Mouse (Mus musculus) forebrain, postnatal 0 days (tissue): ENCODE results near the gene Zfp961. TPM values are rescaled to one million over a fixed set of nuclear protein-coding genes. Genes with fewer than 3 reads are reported as not detected.
"Not testable (repeated sequence)": the region's sequence is repeated elsewhere in the genome, so short reads cannot be mapped to it uniquely, and the experiment has no call there.

Source experiments
- ATAC-seq: fragments of 200-750 bp; cut with Nextera tagmentation; 2 replicates; pipeline ENCODE4 v1.8.0; 2017; ENCODE audit warnings: mild to moderate bottlenecking, moderate library complexity
- DNase-seq: peaks from one replicate; pipeline ENCODE4 v3.0.0-alpha.2; 2015
- H3K27ac ChIP-seq: fragments of 300-500 bp; sonication (generic); 2 replicates; pipeline ENCODE4 v1.5.1; 2014; ENCODE audit warnings: low read depth, mild to moderate bottlenecking, antibody characterized with exemption, low read length, moderate library complexity, mixed read lengths
- H3K27me3 ChIP-seq: fragments of 300-500 bp; sonication (generic); 2 replicates; pipeline ENCODE4 v1.6.1; 2014; ENCODE audit warnings: mild to moderate bottlenecking, low read length, mixed read lengths; ENCODE audit not compliant: insufficient read depth
- H3K36me3 ChIP-seq: fragments of 300-500 bp; sonication (generic); 2 replicates; pipeline ENCODE4 v1.6.1; 2014; ENCODE audit warnings: mild to moderate bottlenecking, moderate library complexity; ENCODE audit not compliant: insufficient read depth
- H3K4me1 ChIP-seq: fragments of 300-500 bp; sonication (generic); 2 replicates; pipeline ENCODE4 v1.6.1; 2014; ENCODE audit warnings: antibody characterized with exemption; ENCODE audit not compliant: insufficient read depth
- H3K4me2 ChIP-seq: fragments of 300-500 bp; sonication (generic); 2 replicates; pipeline ENCODE4 v1.6.1; 2014; ENCODE audit warnings: low read depth, mild to moderate bottlenecking, moderate library complexity
- H3K4me3 ChIP-seq: fragments of 300-500 bp; sonication (generic); 2 replicates; pipeline ENCODE4 v1.5.1; 2014; ENCODE audit warnings: low read depth, low read length, mixed read lengths
- H3K9ac ChIP-seq: fragments of 300-500 bp; sonication (generic); 2 replicates; pipeline ENCODE4 v1.6.1; 2014; ENCODE audit warnings: mild to moderate bottlenecking
- H3K9me3 ChIP-seq: fragments of 300-500 bp; sonication (generic); 2 replicates; pipeline ENCODE4 v1.6.1; 2016; ENCODE audit warnings: low read length
- CTCF ChIP-seq: sonication (generic); IDR thresholded peaks from 2 replicates; pipeline ENCODE4 v1.5.1; 2016; ENCODE audit warnings: antibody characterized with exemption, control low read depth, low read depth
- WGBS: fragments of 180-500 bp; shearing (Covaris S2); extraction: QIAGEN DNeasy Blood & Tissue Kit; methylation state at CpG from one replicate; pipeline ENCODE4 v1.1.7; 2014; 5-methylcytosine and 5-hydroxymethylcytosine counted together
- polyA plus RNA-seq: library from polyadenylated mRNA; unstranded; fragments of >200 nt; fragmentation: Nextera tagmentation; extraction: Ambion mirVana; gene quantifications from 2 replicates; pipeline ENCODE4 v1.2.1, GENCODE M21; 2015
- total RNA-seq: library from RNA; depleted of rRNA; stranded (reverse); fragments of >200 nt; gene quantifications from 2 replicates; pipeline ENCODE4 v1.2.3, GENCODE M21; 2014; rRNA removed

The Zfp961 gene
- 28.8 and 29.4 TPM in 2 replicates for total RNA-seq
- polyA plus RNA-seq = 11.1 and 14.5 TPM in 2 replicates

GRCm38 (mm10) chr8:71950482-71951221 is at the start of gene Zfp961:
Zfp961 (plus strand) TSS chr8:71951038.
- Histone ChIP-seq H3K4me2 (peak within 1 kb of the TSS; percentile 60), H3K27ac (peak within 1 kb of the TSS; percentile 83), H3K4me1 (peaks cover 5% of the 10 kb centered on the region), H3K9ac (peak within 1 kb of the TSS; percentile 70), H3K36me3 (no peaks in the 10 kb centered on the region), H3K9me3 (peaks cover 4% of the 10 kb centered on the region; the same call in 1 of the 2 replicates), H3K27me3 (no peaks in the 10 kb centered on the region), H3K4me3 (peak within 1 kb of the TSS; percentile 69)
- 4% methylated on average over 34 of the region's 34 CpGs for WGBS
- no peak for TF ChIP-seq CTCF
- DNase-seq = peak; percentile 99
- ATAC-seq = peak; percentile 100

DNA sequence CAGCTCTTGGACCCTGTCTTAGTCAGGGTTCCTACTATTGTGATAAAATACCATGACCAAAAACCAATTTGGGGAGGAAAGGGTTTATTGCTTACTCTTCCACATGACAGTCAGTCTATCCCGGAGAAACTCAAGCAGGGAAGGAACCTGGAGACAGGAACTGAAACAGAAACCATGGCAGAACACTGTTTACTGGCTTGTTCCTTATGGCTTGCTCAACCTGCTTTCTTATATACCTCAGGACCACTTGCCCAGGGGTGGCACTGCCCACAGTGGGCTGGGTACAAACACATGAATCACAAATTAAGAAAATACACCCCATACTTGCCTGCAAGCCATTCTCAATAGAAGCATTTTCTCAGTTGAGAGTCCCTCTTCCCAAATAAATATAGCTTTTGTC is 47.8 kb upstream of the Zfp961 start:
- ATAC-seq, H3K36me3 ChIP-seq: not testable (repeated sequence)

DNA sequence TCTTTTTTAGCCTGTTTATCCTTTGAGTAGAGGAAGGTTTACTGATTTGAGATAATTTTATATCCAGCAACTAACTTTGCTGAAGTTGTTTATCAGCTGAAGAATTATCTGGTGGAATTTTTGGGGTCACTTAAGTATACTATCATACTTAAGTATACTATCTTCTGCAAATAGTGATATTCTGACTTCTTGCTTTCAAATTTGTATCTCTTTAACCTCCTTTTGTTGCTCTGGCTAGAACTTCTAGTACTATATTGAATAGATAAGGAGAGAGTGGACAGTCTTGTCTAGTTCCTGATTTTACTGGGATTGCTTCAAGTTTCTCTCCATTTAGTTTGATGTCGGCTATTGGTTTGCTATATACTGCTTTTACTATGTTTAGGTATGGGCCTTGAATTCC is 44.0 kb upstream of the Zfp961 start:
- WGBS = 100% methylated on average over 1 of the region's 1 CpGs
- no peaks in the 10 kb centered on the region for H3K9me3 ChIP-seq
- DNase-seq (no peak), ATAC-seq (no peak)
- no peaks in the 10 kb centered on the region for H3K27me3 ChIP-seq
- no peak overlapping the region for H3K4me3 ChIP-seq
- no peak overlapping the region for H3K27ac ChIP-seq
- H3K4me2 ChIP-seq = no peak overlapping the region
- no peaks in the 10 kb centered on the region for H3K36me3 ChIP-seq
- no peaks in the 10 kb centered on the region for H3K4me1 ChIP-seq
- TF ChIP-seq CTCF = no peak
- no peak overlapping the region for H3K9ac ChIP-seq

More for the DNA sequence above, 47.8 kb upstream of the Zfp961 start:
- H3K4me3 ChIP-seq, H3K9me3 ChIP-seq, H3K27me3 ChIP-seq, H3K9ac ChIP-seq, DNase-seq, H3K4me1 ChIP-seq, H3K27ac ChIP-seq, H3K4me2 ChIP-seq: not testable (repeated sequence)
- 77% methylated on average over 1 of the region's 1 CpGs for WGBS

DNA sequence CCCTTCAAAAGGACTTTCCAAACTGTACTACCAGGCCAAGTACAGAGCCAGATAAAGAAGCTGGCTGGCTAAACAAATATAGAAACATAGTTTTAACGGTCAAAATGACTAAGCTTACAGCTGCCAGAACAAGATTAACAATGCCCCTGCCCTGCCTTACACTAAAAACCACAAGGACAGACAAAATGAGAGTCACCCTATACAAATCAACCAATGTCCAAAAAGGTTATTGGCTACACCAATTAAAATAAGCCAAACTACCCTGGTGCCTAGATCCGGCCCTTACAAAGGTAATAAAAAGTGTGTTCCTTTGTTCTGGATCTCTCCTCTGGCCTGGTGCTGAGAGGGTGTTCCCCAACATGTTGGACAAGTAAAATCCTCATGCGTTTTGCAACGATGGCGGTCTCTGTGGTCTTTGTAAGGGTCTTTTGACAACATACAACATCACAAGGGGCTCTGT is 43.0 kb upstream of the Zfp961 start:
- H3K4me3 ChIP-seq = peak overlapping the region; percentile 72
- H3K9ac ChIP-seq = no peak overlapping the region
- WGBS = 93% methylated on average over 5 of the region's 5 CpGs
- no peaks in the 10 kb centered on the region for H3K27me3 ChIP-seq
- no peak for DNase-seq
- peak overlapping the region; percentile 98 for H3K27ac ChIP-seq
- ATAC-seq = no peak
- peak overlapping the region; percentile 60 for H3K4me2 ChIP-seq
- H3K9me3 ChIP-seq = no peaks in the 10 kb centered on the region
- no peaks in the 10 kb centered on the region for H3K36me3 ChIP-seq
- no peak for TF ChIP-seq CTCF
- no peaks in the 10 kb centered on the region for H3K4me1 ChIP-seq

- peak within 1 kb of the TSS; percentile 98 for H3K27ac ChIP-seq
- peak; percentile 94 for DNase-seq
- ATAC-seq = peak; percentile 97
- no peaks in the 10 kb centered on the region for H3K27me3 ChIP-seq
- peaks cover 3% of the 10 kb centered on the region; the same call in 1 of the 2 replicates for H3K36me3 ChIP-seq
- no peaks in the 10 kb centered on the region for H3K4me1 ChIP-seq
- H3K4me3 ChIP-seq = peak within 1 kb of the TSS; percentile 72
- H3K4me2 ChIP-seq = peak within 1 kb of the TSS; percentile 60
- peak within 1 kb of the TSS; percentile 95 for H3K9ac ChIP-seq
- 3% methylated on average over 47 of the region's 47 CpGs for WGBS
- no peaks in the 10 kb centered on the region for H3K9me3 ChIP-seq
- TF ChIP-seq CTCF = peak; percentile 74
Observed at GRCm38 (mm10) chr8:71908309-71909261, 42.3 kb upstream of the Zfp961 start, which contains the start of the genes Zfp882 and Zfp617. Zfp882 (plus strand) TSS chr8:71908608. Zfp617 (plus strand) TSS chr8:71908635.

GRCm38 (mm10) chr8:71912286-71912685 is 38.6 kb upstream of the Zfp961 start:
- H3K9ac ChIP-seq = no peak overlapping the region
- no peaks in the 10 kb centered on the region for H3K4me1 ChIP-seq
- H3K27ac ChIP-seq = no peak overlapping the region
- no peaks in the 10 kb centered on the region for H3K9me3 ChIP-seq
- no peaks in the 10 kb centered on the region for H3K27me3 ChIP-seq
- no peak overlapping the region for H3K4me2 ChIP-seq
- no peak for DNase-seq
- TF ChIP-seq CTCF = no peak
- ATAC-seq = no peak
- no peak overlapping the region for H3K4me3 ChIP-seq
- peaks cover 27% of the 10 kb centered on the region for H3K36me3 ChIP-seq
- WGBS = 88% methylated on average over 2 of the region's 2 CpGs
